Mouse (Mus musculus) left cerebral cortex, postnatal 25 days (tissue): ENCODE results near the gene Sox30. TPM values are rescaled to one million over a fixed set of nuclear protein-coding genes. Genes with fewer than 3 reads are reported as not detected.
"Not testable (repeated sequence)": the region's sequence is repeated elsewhere in the genome, so short reads cannot be mapped to it uniquely, and the experiment has no call there.

ENCODE experiments used
- DNase-seq, 2 experiments: peaks; one replicate each; pipeline ENCODE4 v3.0.0; 2022; ENCODE audit warnings: low spot score in 2 of 2, mixed read lengths in 1 of 2
- intact Hi-C: fragments of 180-260 bp; cut with DNase I; formaldehyde crosslinking; loops from one replicate; pipeline ENCODE4 v1.15.1; 2025
- total RNA-seq, 2 experiments: library from RNA; stranded (reverse); gene quantifications; 2 replicates each; pipeline ENCODE4 v1.2.3; 2021

Sox30 gene
- total RNA-seq, 2 experiments from 2014 or later: 0.16 to 0.27 TPM

DNA sequence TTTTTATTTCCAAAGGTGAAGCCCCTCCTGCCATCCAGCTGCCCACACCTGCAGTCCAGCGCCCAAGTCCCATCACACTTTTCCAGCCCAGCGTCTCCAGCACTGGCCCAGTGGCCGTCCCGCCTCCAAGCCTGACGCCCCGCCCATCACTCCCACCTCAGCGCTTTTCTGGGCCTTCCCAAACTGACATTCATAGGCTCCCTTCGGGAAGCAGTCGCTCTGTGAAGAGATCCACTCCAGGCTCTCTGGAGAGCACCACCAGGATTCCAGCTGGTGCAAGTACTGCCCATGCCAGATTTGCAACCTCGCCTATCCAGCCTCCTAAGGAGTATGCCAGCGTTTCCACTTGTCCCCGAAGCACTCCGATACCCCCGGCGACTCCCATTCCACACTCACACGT, 11.5 kb downstream of the Sox30 start:
- DNase-seq: peak in 1 of 2 experiments; percentile 29

GRCm38 (mm10) chr11:45992087-45992486, 12.0 kb downstream of the Sox30 start:
- intact Hi-C loops: no loop called here
- DNase-seq: no peak

More for the DNA sequence above, 11.5 kb downstream of the Sox30 start:
- intact Hi-C loops: no loop called here

DNA sequence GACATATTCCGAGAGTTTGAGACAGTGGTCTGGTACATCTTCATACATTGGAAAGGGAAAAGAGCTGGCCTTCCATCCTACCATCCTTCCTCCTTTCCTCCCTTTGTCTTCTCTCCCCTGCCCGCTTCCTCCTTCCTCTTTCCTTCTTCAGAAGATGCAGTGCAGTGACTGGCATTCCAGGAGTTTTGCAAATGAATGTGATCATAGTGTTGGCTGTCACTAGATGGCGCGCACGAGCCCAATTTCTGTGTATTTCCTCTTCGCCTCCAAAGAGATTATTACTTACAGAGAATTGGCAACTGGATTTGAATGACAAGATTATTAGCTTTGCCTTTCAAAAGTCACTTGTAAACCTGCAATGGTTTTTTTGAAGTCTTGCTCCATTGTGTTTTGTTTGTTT, 36.0 kb downstream of the Sox30 start:
- intact Hi-C loops: no loop called here
- DNase-seq: peak; percentile 75 to 77

DNA sequence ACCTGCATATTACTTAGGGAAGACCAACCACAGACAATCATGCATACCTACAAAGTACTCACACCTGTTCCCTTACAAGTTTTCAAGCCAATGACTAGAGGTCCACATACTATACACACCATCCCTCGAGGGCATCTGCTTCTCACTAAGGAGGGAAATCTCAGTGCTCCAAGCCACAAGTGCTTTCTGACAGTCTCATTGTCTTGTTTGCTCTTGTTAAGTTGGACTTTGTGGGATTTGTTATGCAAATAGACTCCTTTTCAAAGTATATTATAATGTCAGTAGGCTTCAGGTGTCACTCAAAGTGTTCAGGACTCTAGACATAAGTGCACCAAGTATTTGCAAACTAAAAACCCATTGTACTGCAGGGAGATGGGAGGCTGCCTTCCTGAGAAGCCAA, 40.1 kb downstream of the Sox30 start:
- DNase-seq: no peak
- intact Hi-C loops: no loop called here

DNA sequence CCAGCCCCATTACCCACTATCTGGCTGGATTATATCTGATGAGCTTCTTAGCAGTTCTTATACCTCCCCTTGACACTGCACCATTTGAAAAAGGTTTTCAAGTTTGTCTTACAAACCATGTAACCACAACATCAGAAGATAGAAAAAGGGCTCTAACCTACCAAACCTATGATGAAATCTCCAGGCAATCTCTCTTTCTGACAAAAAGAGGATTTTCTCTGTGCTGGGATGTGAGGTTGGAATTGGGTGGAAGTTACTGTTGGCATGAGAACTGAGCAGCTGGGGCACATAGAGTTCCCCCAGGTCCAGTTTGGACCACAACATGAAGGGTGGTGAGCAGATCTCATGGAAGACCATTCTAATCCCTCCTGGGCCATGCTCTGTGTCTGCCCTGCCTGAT, 41.7 kb downstream of the Sox30 start:
- intact Hi-C loops: no loop called here
- no peak for DNase-seq

- intact Hi-C loops: no loop called here
- DNase-seq: no peak
These were observed 42.9 kb downstream of the Sox30 start for GRCm38 (mm10) chr11:46022983-46023382.

DNA sequence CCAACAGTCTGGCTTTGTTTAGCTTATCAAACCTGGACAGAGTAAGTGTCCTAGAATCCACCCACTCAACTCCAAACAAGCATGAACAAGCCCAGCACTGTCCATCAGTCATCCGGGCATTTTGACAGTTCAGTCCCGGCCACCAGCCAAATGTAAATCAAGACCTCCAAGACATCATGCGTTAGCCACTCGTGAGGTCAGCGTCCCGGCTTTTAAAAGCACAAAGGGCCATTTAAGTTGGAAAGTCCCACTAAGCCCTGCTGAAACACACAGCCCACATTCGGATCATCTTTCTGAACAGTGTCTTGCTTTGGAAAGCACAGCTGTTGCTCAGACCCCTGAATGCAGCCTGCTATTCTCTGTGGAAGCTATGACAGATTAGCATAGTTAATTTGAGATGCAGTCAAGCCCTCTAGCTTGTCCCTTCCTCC, 45.9 kb downstream of the Sox30 start:
- intact Hi-C loops: no loop called here
- DNase-seq: no peak

- intact Hi-C loops: no loop called here
- no peak for DNase-seq
These were observed 48.1 kb downstream of the Sox30 start for GRCm38 (mm10) chr11:46027952-46028814.

DNA sequence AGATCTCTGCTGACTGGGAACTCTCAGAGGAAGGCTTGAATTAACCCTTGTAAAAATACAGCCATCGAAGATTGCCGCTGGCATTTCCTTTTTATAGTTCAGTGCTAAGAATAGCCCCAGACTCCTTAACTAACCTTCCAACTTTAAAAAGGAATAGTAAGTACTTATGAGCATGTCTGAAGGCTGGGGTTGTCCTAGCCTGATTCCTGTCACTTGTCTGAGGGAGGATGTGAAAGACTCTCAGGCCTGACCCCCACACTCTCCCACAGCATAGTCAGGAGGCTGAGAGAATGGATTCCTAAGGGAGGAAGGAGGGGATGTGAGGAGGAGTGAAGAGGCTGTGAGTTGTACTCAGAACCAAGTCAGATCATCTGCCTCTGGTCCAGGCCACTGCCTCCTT, 49.4 kb downstream of the Sox30 start:
- no peak for DNase-seq
- intact Hi-C loops: no loop called here

DNA sequence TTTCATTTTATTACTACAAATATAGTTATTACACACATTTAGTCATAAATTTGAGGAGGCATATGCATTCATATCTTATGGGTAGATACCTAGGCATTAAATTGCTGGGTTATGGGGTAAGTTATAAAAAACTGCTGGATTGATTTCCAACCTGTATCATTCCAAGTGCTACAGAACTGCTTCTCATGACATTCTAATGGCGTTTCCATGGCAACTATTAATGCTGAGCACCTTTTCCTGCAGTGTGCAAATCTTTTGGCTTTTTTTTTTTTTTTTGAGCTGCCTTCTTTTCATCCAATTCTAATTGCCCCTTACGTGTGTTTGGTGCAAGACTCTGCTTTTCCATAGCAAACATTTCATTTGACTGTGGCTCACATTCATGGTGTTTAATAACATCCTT, 49.9 kb downstream of the Sox30 start:
- no peak for DNase-seq
- intact Hi-C loops: no loop called here

DNA sequence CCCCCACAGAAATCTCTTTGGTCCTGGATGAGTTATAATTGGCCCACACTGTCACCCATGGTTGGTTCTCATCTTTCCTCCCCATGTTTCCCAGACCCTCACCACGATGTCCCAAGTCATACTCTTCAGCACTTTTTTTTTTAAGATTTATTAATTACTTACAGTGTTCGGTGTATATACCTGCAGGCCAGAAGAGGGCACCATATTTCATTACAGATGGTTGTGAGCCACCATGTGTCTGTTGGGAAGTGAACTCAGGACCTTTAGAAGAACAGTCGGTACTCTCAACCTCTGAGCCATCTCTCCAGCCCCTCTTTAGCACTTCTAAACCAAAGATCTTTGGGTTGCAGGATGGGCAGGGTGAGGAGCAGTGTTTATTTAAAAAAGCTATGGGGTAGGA, 51.4 kb downstream of the Sox30 start:
- DNase-seq: no peak
- intact Hi-C loops: no loop called here

DNA sequence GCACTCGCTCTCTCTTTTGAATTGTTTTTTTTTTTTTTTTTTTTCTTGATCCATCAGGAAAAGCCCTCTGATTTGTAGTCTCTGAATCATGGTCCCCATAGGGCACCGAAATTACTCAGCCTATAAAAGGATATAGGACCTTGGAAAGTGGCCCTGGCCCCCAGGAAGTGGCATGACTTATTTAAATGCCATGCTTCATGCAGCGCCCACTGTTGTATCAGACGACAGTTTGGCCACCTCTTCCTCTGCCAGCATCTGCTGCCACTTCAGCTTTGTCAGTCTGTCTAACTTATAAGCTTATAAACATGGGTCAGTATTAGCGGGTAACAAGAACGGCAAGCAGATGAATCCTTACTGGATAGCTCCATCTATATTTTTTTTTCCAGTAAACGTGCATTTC, 52.8 kb downstream of the Sox30 start:
- intact Hi-C loops: no loop called here
- DNase-seq: no peak

DNA sequence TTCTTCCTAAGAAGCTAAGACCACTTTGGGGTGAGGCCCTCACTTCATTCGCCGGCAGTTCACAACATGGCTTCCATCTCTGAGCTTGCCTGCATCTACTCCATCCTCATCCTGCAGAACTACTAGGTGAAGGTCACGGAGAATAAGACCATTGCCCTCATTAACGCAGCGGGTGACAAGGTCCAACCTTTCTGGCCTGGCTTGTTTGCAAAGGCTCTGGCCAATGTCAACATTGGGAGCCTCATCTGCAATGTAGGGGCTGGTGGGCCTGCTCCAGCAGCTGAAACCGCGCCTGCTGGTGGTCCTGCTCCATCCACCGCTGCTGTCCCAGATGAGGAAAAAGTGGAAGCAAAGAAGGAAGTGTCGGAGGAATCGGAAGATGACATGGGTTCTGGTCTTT, 56.3 kb downstream of the Sox30 start:
- intact Hi-C loops: no loop called here
- DNase-seq: no peak

GRCm38 (mm10) chr11:46038901-46039300, 58.8 kb downstream of the Sox30 start:
- intact Hi-C loops: no loop called here
- DNase-seq: no peak

DNA sequence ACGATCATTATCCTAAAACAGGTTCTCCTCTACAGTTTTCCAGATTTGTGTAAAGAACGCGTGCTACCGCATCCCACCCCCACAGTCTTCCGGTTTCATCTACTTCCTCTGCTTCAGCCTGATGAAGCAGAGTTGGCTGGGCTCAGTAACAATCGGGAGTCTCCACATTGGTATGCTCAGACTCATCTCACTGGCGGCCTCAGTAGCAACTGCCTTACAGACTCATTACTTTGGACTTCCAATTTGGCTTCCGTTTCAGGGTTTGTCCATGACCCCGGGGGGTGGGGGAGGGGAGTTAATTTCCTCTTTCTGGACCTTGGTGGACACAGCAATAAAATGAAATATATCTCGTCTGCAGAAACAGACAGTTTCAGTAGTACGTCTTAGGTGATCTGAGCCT, 59.2 kb downstream of the Sox30 start:
- intact Hi-C loops: no loop called here
- DNase-seq: peak in 1 of 2 experiments; percentile 38

DNA sequence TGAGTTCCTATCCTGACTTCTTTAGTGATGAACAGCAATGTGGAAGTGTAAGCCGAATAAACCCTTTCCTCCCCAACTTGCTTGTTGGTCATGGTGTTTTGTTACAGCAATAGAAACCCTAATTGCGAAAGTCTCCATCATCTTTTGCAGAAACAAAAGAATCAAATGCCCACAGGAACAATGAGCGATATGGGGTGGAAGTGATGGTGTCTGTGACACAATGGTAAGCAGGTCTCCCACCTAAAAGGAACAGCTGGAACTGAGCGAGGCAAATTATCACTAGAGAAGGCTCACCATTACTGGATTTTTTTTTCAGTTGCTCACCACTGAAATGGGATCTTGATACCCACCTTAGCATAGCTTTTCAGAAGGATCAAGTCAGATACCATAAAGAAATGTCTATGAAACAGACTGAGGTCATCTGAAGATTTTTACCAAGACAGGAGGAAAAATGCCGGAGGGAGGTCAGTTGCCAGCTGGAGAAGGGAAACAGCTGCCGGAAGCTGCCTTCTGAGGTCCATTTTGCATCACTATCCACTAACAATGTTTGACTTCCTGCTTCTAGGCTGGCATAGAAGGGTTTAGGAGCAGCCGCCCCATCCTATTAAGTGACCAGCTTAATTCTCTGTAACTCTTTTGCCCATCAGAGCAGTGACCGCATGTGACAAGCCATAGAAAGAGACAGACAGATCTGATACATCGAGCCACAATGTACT, 60.9 kb downstream of the Sox30 start:
- DNase-seq: no peak
- intact Hi-C loops: no loop called here

- intact Hi-C loops: no loop called here
- DNase-seq: no peak
These were observed 61.6 kb downstream of the Sox30 start for GRCm38 (mm10) chr11:46041607-46042267.

DNA sequence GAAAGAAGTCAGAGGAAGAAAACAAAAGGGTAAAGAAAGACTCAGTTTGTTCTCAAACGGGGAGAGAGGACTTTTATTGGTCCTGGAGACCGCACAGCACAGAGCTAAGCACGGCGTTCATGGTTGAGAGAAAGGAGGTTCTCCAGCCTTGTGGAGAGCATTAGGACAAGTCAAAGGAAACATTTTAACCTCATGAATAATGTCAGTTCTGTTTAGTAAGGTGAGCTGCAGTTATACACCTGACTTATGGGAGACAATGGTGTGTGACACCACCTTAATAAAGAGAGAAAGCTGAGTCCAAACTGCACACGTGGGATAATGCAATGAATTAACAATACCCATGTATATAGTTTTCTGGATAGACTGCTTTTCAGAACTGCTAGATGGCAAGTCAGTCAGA, 64.7 kb downstream of the Sox30 start:
- intact Hi-C loops: no loop called here
- no peak for DNase-seq

- DNase-seq: no peak
- intact Hi-C loops: no loop called here
These were observed 67.2 kb downstream of the Sox30 start for GRCm38 (mm10) chr11:46047264-46047663.

GRCm38 (mm10) chr11:46052105-46052659, 72.1 kb downstream of the Sox30 start, which contains the start of gene Gm12166:
Gene Gm12166, minus strand, starts transcription at chr11:46052321.
- peak in 1 of 2 experiments; percentile 56 for DNase-seq

More at GRCm38 (mm10) chr11:46052105-46052659, 72.1 kb downstream of the Sox30 start, which contains the start of gene Gm12166:
- intact Hi-C loops: not testable (repeated sequence)
